Mouse (Mus musculus): ENCODE measurements around the gene Gm10401.

- TF ChIP-seq CTCF (IDR thresholded peaks at IDR 0.05; ENCODE audit: control insufficient read depth, insufficient read depth, insufficient replicate concordance, low read depth, low read length) (no peak), POLR2A (IDR thresholded peaks at IDR 0.05; ENCODE audit: control insufficient read depth, low read depth, low read length) (no peak)
These were observed 41.0 kb upstream of the Gm10401 start for GRCm38 (mm10) chr5:115139124-115139523.

Data from testis, adult 2 months (tissue).